Mouse (Mus musculus) lung, embryonic 16.5 days (tissue): ENCODE measurements around the gene Plin5. TPM values are rescaled to one million over a fixed set of nuclear protein-coding genes. Genes with fewer than 3 reads are reported as not detected.
"Not testable (repeated sequence)": the region's sequence is repeated elsewhere in the genome, so short reads cannot be mapped to it uniquely, and the experiment has no call there.

Experiments used
- ATAC-seq: fragments of 200-750 bp; cut with Nextera tagmentation; 2 replicates; pipeline ENCODE4 v1.8.0; 2017; ENCODE audit warnings: low read depth, mild to moderate bottlenecking, moderate library complexity
- H3K27ac ChIP-seq: fragments of 300-500 bp; sonication (generic); 2 replicates; pipeline ENCODE4 v1.5.1; 2014; ENCODE audit warnings: mild to moderate bottlenecking, control low read depth, low read length
- H3K27me3 ChIP-seq: fragments of 300-500 bp; sonication (generic); 2 replicates; pipeline ENCODE4 v1.6.1; 2014; ENCODE audit warnings: low read depth, low read length, mixed read lengths; ENCODE audit not compliant: control insufficient read depth, insufficient read depth
- H3K36me3 ChIP-seq: fragments of 300-500 bp; sonication (generic); 2 replicates; pipeline ENCODE4 v1.6.1; 2014; ENCODE audit warnings: low read length; ENCODE audit not compliant: control insufficient read depth, insufficient read depth
- H3K4me1 ChIP-seq: fragments of 300-500 bp; sonication (generic); replicated peaks from 2 replicates; pipeline ENCODE4 v1.6.1; 2014; ENCODE audit warnings: low read length, mixed read lengths; ENCODE audit not compliant: control insufficient read depth, insufficient read depth
- H3K4me2 ChIP-seq: fragments of 300-500 bp; sonication (generic); 2 replicates; pipeline ENCODE4 v1.6.1; 2014; ENCODE audit warnings: low read depth, low read length, control low read depth
- H3K4me3 ChIP-seq: fragments of 300-500 bp; sonication (generic); 2 replicates; pipeline ENCODE4 v1.5.1; 2014; ENCODE audit warnings: mild to moderate bottlenecking, low read length, control low read depth
- H3K9ac ChIP-seq: fragments of 300-500 bp; sonication (generic); 2 replicates; pipeline ENCODE4 v1.6.1; 2014; ENCODE audit warnings: low read length, control low read depth
- H3K9me3 ChIP-seq: fragments of 300-500 bp; sonication (generic); 2 replicates; pipeline ENCODE4 v1.6.1; 2016; ENCODE audit warnings: low read length; ENCODE audit not compliant: control insufficient read depth
- WGBS: fragments of 180-500 bp; shearing (Covaris S2); extraction: QIAGEN DNeasy Blood & Tissue Kit; methylation state at CpG from one replicate; pipeline ENCODE4 v1.1.7; 2014; 5-methylcytosine and 5-hydroxymethylcytosine counted together
- polyA plus RNA-seq: library from polyadenylated mRNA; unstranded; fragments of >200 nt; fragmentation: Nextera tagmentation; extraction: Ambion mirVana; gene quantifications from 2 replicates; pipeline ENCODE4 v1.2.1, GENCODE M21; 2015

The Plin5 gene
- polyA plus RNA-seq, 1 experiment from 2014 or later = 1.3 TPM

DNA sequence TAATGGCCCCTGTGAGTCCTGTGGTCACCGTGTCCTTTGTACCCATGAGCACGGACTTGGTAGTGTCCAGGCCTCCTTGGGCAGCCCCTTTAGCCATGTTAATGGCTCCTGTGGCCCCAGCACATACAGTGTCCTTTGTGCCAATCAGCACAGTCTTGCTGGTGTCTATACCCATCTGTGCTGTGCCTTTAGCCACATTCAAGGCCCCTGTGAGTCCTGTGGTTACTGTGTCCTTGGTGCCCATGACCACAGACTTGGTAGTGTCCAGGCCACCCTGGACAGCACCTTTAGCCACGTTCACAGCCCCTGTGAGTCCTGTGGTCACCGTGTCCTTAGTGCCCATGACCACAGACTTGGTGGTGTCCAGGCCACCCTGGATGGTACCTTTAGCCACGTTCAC lies 12.6 kb downstream of the Plin5 start:
- H3K4me1 ChIP-seq, H3K4me2 ChIP-seq, H3K27me3 ChIP-seq, H3K9me3 ChIP-seq, H3K9ac ChIP-seq, H3K27ac ChIP-seq, ATAC-seq, H3K4me3 ChIP-seq: not testable (repeated sequence)
- peaks cover 16% of the 10 kb centered on the region for H3K36me3 ChIP-seq
- WGBS = 95% methylated on average over 2 of the region's 5 CpGs

DNA sequence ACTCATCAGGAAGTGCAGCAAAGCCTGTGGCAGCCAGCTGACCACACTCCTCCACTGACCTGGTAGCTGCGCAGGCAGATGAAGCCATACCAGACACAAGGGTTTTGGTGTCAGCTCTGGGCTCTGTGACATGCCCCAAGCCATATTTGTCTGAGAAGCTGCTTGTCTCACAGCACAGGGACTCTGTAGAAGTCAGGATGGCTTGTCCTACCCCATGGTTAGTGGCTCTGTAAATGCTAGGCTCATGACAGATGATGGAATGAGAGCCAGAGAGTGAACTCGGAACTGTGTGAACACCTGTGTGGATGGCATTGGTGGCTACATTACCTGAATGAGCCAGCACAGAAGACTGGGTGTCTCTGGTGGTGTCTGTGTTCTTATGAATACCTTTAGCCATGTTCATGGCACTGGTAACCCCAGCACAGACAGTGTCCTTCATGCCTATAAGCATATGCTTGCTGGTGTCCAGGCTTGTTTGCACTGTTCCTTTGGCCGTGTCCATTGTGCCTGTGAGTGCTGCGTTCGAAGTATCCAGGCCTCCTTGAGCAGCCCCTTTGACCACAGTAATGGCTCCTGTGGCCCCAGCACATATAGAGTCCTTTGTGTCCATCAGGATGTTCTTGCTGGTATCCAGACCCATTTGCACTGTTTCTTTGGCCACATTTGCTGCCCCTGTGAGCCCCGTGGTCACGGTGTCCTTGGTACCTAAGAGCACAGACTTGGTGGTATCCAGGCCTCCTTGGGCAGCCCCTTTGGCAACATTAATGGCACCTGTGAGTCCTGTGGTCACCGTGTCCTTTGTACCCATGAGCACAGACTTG lies 13.7 kb downstream of the Plin5 start:
- Histone ChIP-seq H3K27ac (no peak overlapping the region), H3K36me3 (peaks cover 21% of the 10 kb centered on the region), H3K9me3 (no peaks in the 10 kb centered on the region), H3K9ac (no peak overlapping the region), H3K27me3 (no peaks in the 10 kb centered on the region), H3K4me3 (no peak overlapping the region), H3K4me2 (no peak overlapping the region), H3K4me1 (no peaks in the 10 kb centered on the region)
- WGBS = 94% methylated on average over 8 of the region's 8 CpGs
- ATAC-seq = no peak

DNA sequence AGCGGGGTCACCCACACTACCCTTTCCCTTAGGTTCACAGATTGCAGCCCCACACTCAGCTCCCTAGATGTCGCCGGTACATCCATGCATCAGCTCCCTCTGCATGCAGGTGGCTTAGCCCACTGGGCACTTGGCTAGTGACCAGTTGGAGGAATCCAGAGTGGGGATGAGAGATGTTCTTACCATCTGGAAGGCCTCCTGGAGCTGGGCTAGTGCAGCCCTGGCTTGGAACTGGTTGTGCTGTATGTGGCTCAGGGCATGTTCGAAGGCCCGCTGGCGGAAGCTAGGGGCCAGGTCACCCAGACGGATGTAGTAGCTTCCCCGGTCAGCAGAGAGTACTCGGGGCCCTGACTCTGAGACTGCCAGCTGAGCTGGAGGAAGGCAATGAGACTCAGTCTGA lies 14.5 kb downstream of the Plin5 start:
- H3K27me3 ChIP-seq = no peaks in the 10 kb centered on the region
- no peak overlapping the region for H3K27ac ChIP-seq
- H3K9me3 ChIP-seq = no peaks in the 10 kb centered on the region
- H3K4me2 ChIP-seq = no peak overlapping the region
- no peaks in the 10 kb centered on the region for H3K4me1 ChIP-seq
- H3K9ac ChIP-seq = no peak overlapping the region
- ATAC-seq = no peak
- WGBS = 90% methylated on average over 9 of the region's 9 CpGs
- no peak overlapping the region for H3K4me3 ChIP-seq
- peaks cover 29% of the 10 kb centered on the region for H3K36me3 ChIP-seq

DNA sequence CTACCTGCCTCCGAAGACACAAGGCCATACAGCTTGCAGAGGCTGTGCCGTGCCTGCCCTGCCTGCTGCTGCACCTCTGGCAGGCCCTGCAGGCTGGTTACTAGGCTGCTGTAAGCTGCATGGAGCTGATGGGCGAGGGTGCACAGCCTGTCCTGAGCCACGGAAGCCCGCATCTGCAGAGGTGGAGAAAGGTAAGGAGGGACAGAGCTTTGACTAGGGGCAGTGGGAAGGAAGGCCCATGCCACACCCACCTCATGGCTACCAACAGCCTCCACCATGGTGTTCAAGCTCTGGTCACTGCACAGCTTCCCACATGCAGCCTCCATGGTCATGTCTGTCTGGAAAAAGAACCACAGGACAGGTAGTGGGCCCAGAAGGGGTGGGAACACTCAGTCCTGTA lies 15.2 kb downstream of the Plin5 start:
- Histone ChIP-seq H3K27me3 (no peaks in the 10 kb centered on the region), H3K36me3 (peaks cover 35% of the 10 kb centered on the region), H3K27ac (no peak overlapping the region), H3K9ac (no peak overlapping the region), H3K9me3 (no peaks in the 10 kb centered on the region), H3K4me2 (no peak overlapping the region), H3K4me3 (no peak overlapping the region), H3K4me1 (no peaks in the 10 kb centered on the region)
- 92% methylated on average over 5 of the region's 5 CpGs for WGBS
- ATAC-seq = no peak

GRCm38 (mm10) chr17:56100811-56101210 lies 16.6 kb downstream of the Plin5 start:
- Histone ChIP-seq H3K36me3 (peaks cover 48% of the 10 kb centered on the region), H3K9ac (no peak overlapping the region), H3K27ac (no peak overlapping the region), H3K4me3 (no peak overlapping the region), H3K4me1 (no peaks in the 10 kb centered on the region), H3K9me3 (no peaks in the 10 kb centered on the region), H3K4me2 (no peak overlapping the region), H3K27me3 (no peaks in the 10 kb centered on the region)
- no peak for ATAC-seq
- 84% methylated on average over 3 of the region's 3 CpGs for WGBS

GRCm38 (mm10) chr17:56098711-56099572 lies 18.5 kb downstream of the Plin5 start:
- ATAC-seq = no peak
- Histone ChIP-seq H3K4me3 (no peak overlapping the region), H3K27me3 (no peaks in the 10 kb centered on the region), H3K27ac (no peak overlapping the region), H3K36me3 (peaks cover 49% of the 10 kb centered on the region), H3K4me1 (no peaks in the 10 kb centered on the region), H3K9ac (no peak overlapping the region), H3K9me3 (no peaks in the 10 kb centered on the region), H3K4me2 (no peak overlapping the region)
- WGBS = 90% methylated on average over 15 of the region's 15 CpGs

DNA sequence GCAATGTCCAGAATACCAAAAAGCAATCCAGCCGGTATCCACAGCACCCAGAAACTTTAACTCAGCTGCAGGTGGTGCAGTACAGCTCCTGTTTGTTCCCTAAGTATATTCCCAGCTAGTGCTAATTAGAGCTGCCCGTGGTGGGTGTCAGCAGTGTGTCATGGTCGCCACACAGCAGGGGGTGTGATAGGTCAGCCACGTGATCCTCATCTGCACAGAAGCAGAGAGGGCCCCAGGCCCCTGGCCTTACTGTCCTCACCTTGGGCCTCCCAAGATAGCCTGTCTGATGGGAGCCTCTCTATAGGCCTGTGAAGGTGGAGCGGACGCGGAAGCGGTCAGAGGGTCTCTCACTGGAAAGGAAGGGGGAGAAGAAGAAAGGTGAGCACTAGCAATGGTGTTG lies 19.2 kb downstream of the Plin5 start:
- Histone ChIP-seq H3K4me3 (no peak overlapping the region), H3K27me3 (no peaks in the 10 kb centered on the region), H3K27ac (no peak overlapping the region), H3K4me1 (no peaks in the 10 kb centered on the region), H3K4me2 (no peak overlapping the region), H3K9ac (no peak overlapping the region), H3K9me3 (no peaks in the 10 kb centered on the region), H3K36me3 (peaks cover 49% of the 10 kb centered on the region)
- no peak for ATAC-seq
- 88% methylated on average over 8 of the region's 8 CpGs for WGBS

- Histone ChIP-seq H3K27ac (no peak overlapping the region), H3K4me3 (no peak overlapping the region), H3K27me3 (no peaks in the 10 kb centered on the region), H3K4me1 (no peaks in the 10 kb centered on the region), H3K9me3 (no peaks in the 10 kb centered on the region), H3K4me2 (no peak overlapping the region), H3K9ac (no peak overlapping the region), H3K36me3 (peaks cover 44% of the 10 kb centered on the region)
- 83% methylated on average over 12 of the region's 12 CpGs for WGBS
- no peak for ATAC-seq
These were observed 20.5 kb downstream of the Plin5 start for GRCm38 (mm10) chr17:56096883-56097282.

GRCm38 (mm10) chr17:56092794-56093193 lies 24.6 kb downstream of the Plin5 start:
- ATAC-seq = no peak
- H3K9ac ChIP-seq = no peak overlapping the region
- H3K27ac ChIP-seq = no peak overlapping the region
- H3K27me3 ChIP-seq = no peaks in the 10 kb centered on the region
- H3K9me3 ChIP-seq = no peaks in the 10 kb centered on the region
- 79% methylated on average over 1 of the region's 1 CpGs for WGBS
- H3K36me3 ChIP-seq = peaks cover 28% of the 10 kb centered on the region
- no peaks in the 10 kb centered on the region for H3K4me1 ChIP-seq
- H3K4me2 ChIP-seq = no peak overlapping the region
- H3K4me3 ChIP-seq = no peak overlapping the region
